Mouse (Mus musculus): ENCODE measurements around the gene Tcl1b2. TPM values are rescaled to one million over a fixed set of nuclear protein-coding genes. Genes with fewer than 3 reads are reported as not detected.
"Not testable (repeated sequence)": the region's sequence is repeated elsewhere in the genome, so short reads cannot be mapped to it uniquely, and the experiment has no call there.

The Tcl1b2 gene
- polyA plus RNA-seq, 1 experiment from 2014 or later = not detected

DNA sequence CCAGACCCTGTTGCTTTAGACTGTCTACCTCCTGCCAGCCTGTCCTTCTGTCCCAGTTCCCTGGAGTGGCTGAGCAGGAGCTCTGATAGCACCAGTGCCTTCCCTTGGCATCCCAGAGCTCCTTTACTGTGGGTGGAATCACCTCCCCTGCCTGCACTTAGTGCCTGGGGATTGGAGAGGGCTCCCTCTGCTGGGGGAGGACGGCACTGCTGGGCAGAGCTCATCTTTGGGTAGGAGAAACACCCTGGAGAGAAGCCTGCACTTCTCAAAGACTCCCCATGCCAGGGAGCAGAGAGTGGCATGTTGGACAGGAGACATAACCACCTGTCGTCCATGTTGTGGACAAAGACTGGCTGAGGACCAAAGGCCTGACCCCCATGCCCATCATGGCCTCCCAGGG lies 28.5 kb downstream of the Tcl1b2 start:
- not testable (repeated sequence) for H3K9ac ChIP-seq; H3K36me3 ChIP-seq; H3K4me1 ChIP-seq; H3K9me3 ChIP-seq; H3K4me3 ChIP-seq; H3K27ac ChIP-seq; H3K27me3 ChIP-seq; ATAC-seq (ENCODE audit: insufficient number of reproducible peaks, insufficient read depth, low FRiP score, low TSS enrichment, low read depth); H3K4me2 ChIP-seq
- 27% methylated on average over 2 of the region's 2 CpGs for WGBS

GRCm38 (mm10) chr12:105176044-105176443 lies 30.2 kb downstream of the Tcl1b2 start, which contains the start of gene Tcl1b5:
Gene Tcl1b5, plus strand, starts transcription at chr12:105176344.
- not testable (repeated sequence) for H3K4me2 ChIP-seq; H3K4me1 ChIP-seq; H3K36me3 ChIP-seq; H3K27me3 ChIP-seq; H3K4me3 ChIP-seq; H3K9ac ChIP-seq; H3K27ac ChIP-seq; H3K9me3 ChIP-seq; ATAC-seq (ENCODE audit: insufficient number of reproducible peaks, insufficient read depth, low FRiP score, low TSS enrichment, low read depth)
- 61% methylated on average over 3 of the region's 3 CpGs for WGBS

DNA sequence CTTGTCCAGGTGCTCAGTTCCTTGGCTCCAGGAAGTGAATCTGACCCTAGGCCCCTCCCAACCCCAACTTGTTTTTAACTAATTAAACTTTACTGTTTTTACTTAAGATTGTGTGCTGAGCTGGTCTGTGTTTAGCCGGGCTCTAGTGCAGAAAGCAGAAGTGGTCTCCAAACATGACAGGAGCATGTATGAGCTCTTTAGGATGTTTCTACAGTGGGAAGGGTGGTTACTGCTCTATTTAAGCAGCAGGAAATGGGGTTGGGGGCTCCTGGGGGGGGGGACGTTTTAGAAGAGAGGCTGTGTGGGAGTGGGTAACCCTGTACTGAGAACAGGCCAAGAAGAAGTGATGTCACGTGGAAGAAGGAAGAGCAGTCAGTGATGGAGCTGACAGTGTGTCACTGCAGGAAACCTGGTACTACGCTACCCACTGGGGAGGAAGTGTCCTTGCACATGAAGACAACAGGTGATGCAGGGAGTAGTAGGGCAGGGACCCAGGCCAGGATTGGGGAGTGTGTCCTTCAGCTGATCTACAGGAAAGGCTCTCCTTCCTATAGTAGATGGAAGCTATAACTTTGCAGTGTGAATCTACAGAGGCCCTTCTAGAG lies 35.3 kb downstream of the Tcl1b2 start:
- not testable (repeated sequence) for H3K27me3 ChIP-seq; H3K36me3 ChIP-seq; H3K9ac ChIP-seq; H3K9me3 ChIP-seq; ATAC-seq (ENCODE audit: insufficient number of reproducible peaks, insufficient read depth, low FRiP score, low TSS enrichment, low read depth); H3K4me1 ChIP-seq; H3K4me3 ChIP-seq; H3K27ac ChIP-seq; H3K4me2 ChIP-seq
- 70% methylated on average over 4 of the region's 4 CpGs for WGBS

DNA sequence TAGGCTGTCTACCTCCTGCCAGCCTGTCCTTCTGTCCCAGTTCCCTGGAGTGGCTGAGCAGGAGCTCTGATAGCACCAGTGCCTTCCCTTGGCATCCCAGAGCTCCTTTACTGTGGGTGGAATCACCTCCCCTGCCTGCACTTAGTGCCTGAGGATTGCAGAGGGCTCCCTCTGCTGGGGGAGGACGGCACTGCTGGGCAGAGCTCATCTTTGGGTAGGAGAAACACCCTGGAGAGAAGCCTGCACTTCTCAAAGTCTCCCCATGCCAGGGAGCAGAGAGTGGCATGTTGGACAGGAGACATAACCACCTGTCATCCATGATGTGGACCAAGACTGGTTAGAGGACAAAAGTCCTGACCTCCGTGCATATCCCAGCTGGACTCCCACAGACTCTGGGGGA lies 43.2 kb downstream of the Tcl1b2 start:
- H3K27me3 ChIP-seq; H3K9ac ChIP-seq; H3K27ac ChIP-seq; H3K4me3 ChIP-seq; ATAC-seq (ENCODE audit: insufficient number of reproducible peaks, insufficient read depth, low FRiP score, low TSS enrichment, low read depth); H3K4me1 ChIP-seq; H3K36me3 ChIP-seq; H3K4me2 ChIP-seq; H3K9me3 ChIP-seq: not testable (repeated sequence)
- 54% methylated on average over 2 of the region's 2 CpGs for WGBS

GRCm38 (mm10) chr12:105190743-105191142 lies 44.9 kb downstream of the Tcl1b2 start, which contains the start of gene Tcl1b3:
Gene Tcl1b3, plus strand, starts transcription at chr12:105191043.
- not testable (repeated sequence) for H3K27me3 ChIP-seq; H3K9me3 ChIP-seq; H3K27ac ChIP-seq; H3K36me3 ChIP-seq; H3K4me2 ChIP-seq; H3K4me3 ChIP-seq; H3K9ac ChIP-seq; ATAC-seq (ENCODE audit: insufficient number of reproducible peaks, insufficient read depth, low FRiP score, low TSS enrichment, low read depth); H3K4me1 ChIP-seq
- 94% methylated on average over 6 of the region's 6 CpGs for WGBS

GRCm38 (mm10) chr12:105199684-105200497 lies 54.1 kb downstream of the Tcl1b2 start:
- not testable (repeated sequence) for H3K4me1 ChIP-seq; H3K4me3 ChIP-seq; H3K27ac ChIP-seq; H3K4me2 ChIP-seq; H3K27me3 ChIP-seq; H3K9me3 ChIP-seq; H3K9ac ChIP-seq; ATAC-seq (ENCODE audit: insufficient number of reproducible peaks, insufficient read depth, low FRiP score, low TSS enrichment, low read depth); H3K36me3 ChIP-seq
- WGBS = 39% methylated on average over 7 of the region's 7 CpGs

DNA sequence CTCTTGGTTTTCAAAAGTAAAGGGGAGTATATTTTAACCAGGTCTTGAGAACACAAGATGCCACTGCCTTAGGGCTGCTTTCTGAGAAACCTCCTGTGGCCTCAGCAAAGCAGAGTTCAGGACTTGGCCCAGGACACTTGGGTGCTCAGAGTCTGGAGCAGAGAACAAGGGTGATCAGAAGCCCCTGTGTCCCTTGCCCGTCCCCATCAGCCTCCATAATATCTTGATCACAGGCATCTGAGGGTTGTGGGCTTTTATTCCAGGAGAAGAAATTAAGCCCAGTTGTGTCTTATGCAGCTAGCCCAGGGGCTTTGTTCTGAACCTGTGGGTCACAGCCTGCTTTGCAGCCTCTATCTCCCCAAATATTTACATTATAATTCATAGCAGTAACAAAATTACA lies 55.8 kb downstream of the Tcl1b2 start, which contains the start of gene Tcl1b4:
TSS of gene Tcl1b4 (plus strand) at position 301 of the 400 bp plus-strand sequence.
- H3K9me3 ChIP-seq; H3K36me3 ChIP-seq; H3K27ac ChIP-seq; H3K4me1 ChIP-seq; H3K4me3 ChIP-seq; H3K4me2 ChIP-seq; H3K9ac ChIP-seq; H3K27me3 ChIP-seq; ATAC-seq (ENCODE audit: insufficient number of reproducible peaks, insufficient read depth, low FRiP score, low TSS enrichment, low read depth): not testable (repeated sequence)
- 81% methylated on average over 1 of the region's 1 CpGs for WGBS

Other genes with a start within 250 kb of the Tcl1b2 start
- gene Syne3, start 136.2 kb upstream of the Tcl1b2 start, polyA plus RNA-seq (2015; fragmentation: Nextera tagmentation; extraction: Ambion mirVana) = 1.3 and 1.6 TPM in 2 replicates
- gene Glrx5, start 113.3 kb upstream of the Tcl1b2 start, polyA plus RNA-seq (2015; fragmentation: Nextera tagmentation; extraction: Ambion mirVana) = 149 and 158 TPM in 2 replicates
- not detected in 2 replicates for gene Tcl1b1, start 13.7 kb downstream of the Tcl1b2 start, polyA plus RNA-seq (2015; fragmentation: Nextera tagmentation; extraction: Ambion mirVana)
- not detected in 2 replicates for gene Tcl1b5, start 30.3 kb downstream of the Tcl1b2 start, polyA plus RNA-seq (2015; fragmentation: Nextera tagmentation; extraction: Ambion mirVana)
- gene Tcl1b3, start 45.0 kb downstream of the Tcl1b2 start, polyA plus RNA-seq (2015; fragmentation: Nextera tagmentation; extraction: Ambion mirVana) = not detected in 2 replicates
- not detected in 2 replicates for gene Tcl1b4, start 55.9 kb downstream of the Tcl1b2 start, polyA plus RNA-seq (2015; fragmentation: Nextera tagmentation; extraction: Ambion mirVana)
- not detected in 2 replicates for gene Tcl1, start 76.8 kb downstream of the Tcl1b2 start, polyA plus RNA-seq (2015; fragmentation: Nextera tagmentation; extraction: Ambion mirVana)
- gene Tunar, start 187.9 kb downstream of the Tcl1b2 start, polyA plus RNA-seq (2015; fragmentation: Nextera tagmentation; extraction: Ambion mirVana) = 0.18 and 0.25 TPM in 2 replicates

Data from embryonic facial prominence, embryonic 13.5 days (tissue).